Mouse (Mus musculus): ENCODE data around the gene Ckm. TPM values are rescaled to one million over a fixed set of nuclear protein-coding genes. Genes with fewer than 3 reads are reported as not detected.

Ckm gene
- polyA plus RNA-seq, 1 experiment from 2014 or later = 42.1 TPM

GRCm38 (mm10) chr7:19426888-19427287, 22.3 kb downstream of the Ckm start:
- no peaks in the 10 kb centered on the region for H3K27me3 ChIP-seq (ENCODE audit: control insufficient read depth, insufficient read depth, low read length)
- no peaks in the 10 kb centered on the region for H3K4me1 ChIP-seq (replicated peaks; ENCODE audit: control insufficient read depth, insufficient read depth)
- ATAC-seq (ENCODE audit: low FRiP score, low TSS enrichment) (no peak), DNase-seq (ENCODE audit: low spot score) (no peak)
- H3K4me2 ChIP-seq (replicated peaks; ENCODE audit: low read depth) = no peak overlapping the region
- H3K36me3 ChIP-seq (ENCODE audit: control insufficient read depth, insufficient read depth, low read length) = peaks cover 40% of the 10 kb centered on the region
- H3K27ac ChIP-seq (replicated peaks) = no peak overlapping the region
- TF ChIP-seq CTCF (IDR thresholded peaks at IDR 0.05; ENCODE audit: low read depth) = no peak
- no peak for TF ChIP-seq EP300 (optimal IDR thresholded peaks at IDR 0.05)
- H3K4me3 ChIP-seq (ENCODE audit: low read depth, low read length) = no peak overlapping the region
- 94% methylated on average over 6 of the region's 6 CpGs for WGBS
- H3K9me3 ChIP-seq (ENCODE audit: control insufficient read depth, low read length) = no peaks in the 10 kb centered on the region
- H3K9ac ChIP-seq (ENCODE audit: low read length) = no peak overlapping the region

DNA sequence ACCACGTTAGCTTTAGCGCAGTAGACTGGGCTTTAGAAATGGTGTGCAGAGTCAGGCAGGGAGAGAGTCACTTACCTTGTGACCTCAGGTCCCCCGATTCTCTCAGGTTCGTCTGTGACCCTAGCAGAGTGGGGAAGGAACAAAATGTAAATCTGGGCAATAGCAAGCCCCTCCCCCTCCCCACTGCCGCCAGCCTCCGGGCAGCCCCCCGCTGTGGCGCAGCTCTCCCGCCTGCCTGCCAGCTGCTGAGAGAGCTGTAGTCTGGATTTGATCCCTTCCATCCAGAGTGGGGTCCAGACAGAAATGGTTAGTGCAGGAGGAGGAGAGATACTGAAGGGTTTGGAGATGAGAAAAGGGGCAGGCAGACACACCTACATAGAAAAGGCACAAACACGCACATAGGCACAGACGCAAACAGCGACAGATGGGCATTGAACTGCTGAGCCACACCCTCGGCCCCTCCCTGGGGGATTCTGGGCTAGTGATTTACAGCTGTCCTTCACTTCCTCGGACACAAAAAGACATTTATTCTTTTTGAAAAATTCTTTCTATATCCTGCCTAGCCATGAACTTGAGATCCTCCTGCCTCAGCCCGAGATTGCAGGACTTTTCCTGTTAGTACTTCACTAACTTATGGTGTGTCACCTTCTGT, 23.5 kb downstream of the Ckm start:
- WGBS = 80% methylated on average over 15 of the region's 15 CpGs
- no peaks in the 10 kb centered on the region for H3K27me3 ChIP-seq (ENCODE audit: control insufficient read depth, insufficient read depth, low read length)
- no peak overlapping the region for H3K4me2 ChIP-seq (replicated peaks; ENCODE audit: low read depth)
- peaks cover 51% of the 10 kb centered on the region for H3K36me3 ChIP-seq (ENCODE audit: control insufficient read depth, insufficient read depth, low read length)
- no peak overlapping the region for H3K4me3 ChIP-seq (ENCODE audit: low read depth, low read length)
- no peaks in the 10 kb centered on the region for H3K4me1 ChIP-seq (replicated peaks; ENCODE audit: control insufficient read depth, insufficient read depth)
- no peak for DNase-seq (ENCODE audit: low spot score)
- H3K9ac ChIP-seq (ENCODE audit: low read length) = no peak overlapping the region
- no peak for TF ChIP-seq EP300 (optimal IDR thresholded peaks at IDR 0.05)
- TF ChIP-seq CTCF (IDR thresholded peaks at IDR 0.05; ENCODE audit: low read depth) = no peak
- H3K9me3 ChIP-seq (ENCODE audit: control insufficient read depth, low read length) = no peaks in the 10 kb centered on the region
- no peak overlapping the region for H3K27ac ChIP-seq (replicated peaks)
- ATAC-seq (ENCODE audit: low FRiP score, low TSS enrichment) = no peak

DNA sequence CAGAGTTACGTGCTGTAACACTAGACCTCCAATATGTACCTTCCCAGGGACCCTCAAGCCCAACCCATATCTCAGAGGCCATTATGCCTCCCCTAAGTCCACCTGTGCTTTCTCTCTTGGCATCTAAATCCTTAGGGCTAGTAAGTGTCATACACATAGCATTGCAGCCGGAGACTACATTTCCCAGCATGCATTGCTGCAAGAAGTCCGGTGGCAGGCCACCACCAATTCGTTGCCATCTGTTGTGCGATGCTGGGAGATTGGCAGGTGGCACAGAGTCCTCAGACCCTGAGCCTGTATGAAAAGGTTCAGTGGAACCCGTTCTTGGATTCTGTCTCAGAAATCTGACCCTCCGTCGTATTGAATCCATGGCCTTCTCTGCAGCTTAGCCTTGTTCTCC, 25.1 kb downstream of the Ckm start:
- H3K9me3 ChIP-seq (ENCODE audit: control insufficient read depth, low read length) = no peaks in the 10 kb centered on the region
- H3K4me3 ChIP-seq (ENCODE audit: low read depth, low read length) = no peak overlapping the region
- no peak overlapping the region for H3K27ac ChIP-seq (replicated peaks)
- H3K4me1 ChIP-seq (replicated peaks; ENCODE audit: control insufficient read depth, insufficient read depth) = no peaks in the 10 kb centered on the region
- 82% methylated on average over 8 of the region's 8 CpGs for WGBS
- H3K27me3 ChIP-seq (ENCODE audit: control insufficient read depth, insufficient read depth, low read length) = no peaks in the 10 kb centered on the region
- H3K36me3 ChIP-seq (ENCODE audit: control insufficient read depth, insufficient read depth, low read length) = peaks cover 66% of the 10 kb centered on the region
- TF ChIP-seq EP300 (optimal IDR thresholded peaks at IDR 0.05) (no peak), CTCF (IDR thresholded peaks at IDR 0.05; ENCODE audit: low read depth) (no peak)
- H3K9ac ChIP-seq (ENCODE audit: low read length) = no peak overlapping the region
- ATAC-seq (ENCODE audit: low FRiP score, low TSS enrichment) (no peak), DNase-seq (ENCODE audit: low spot score) (no peak)
- H3K4me2 ChIP-seq (replicated peaks; ENCODE audit: low read depth) = no peak overlapping the region

DNA sequence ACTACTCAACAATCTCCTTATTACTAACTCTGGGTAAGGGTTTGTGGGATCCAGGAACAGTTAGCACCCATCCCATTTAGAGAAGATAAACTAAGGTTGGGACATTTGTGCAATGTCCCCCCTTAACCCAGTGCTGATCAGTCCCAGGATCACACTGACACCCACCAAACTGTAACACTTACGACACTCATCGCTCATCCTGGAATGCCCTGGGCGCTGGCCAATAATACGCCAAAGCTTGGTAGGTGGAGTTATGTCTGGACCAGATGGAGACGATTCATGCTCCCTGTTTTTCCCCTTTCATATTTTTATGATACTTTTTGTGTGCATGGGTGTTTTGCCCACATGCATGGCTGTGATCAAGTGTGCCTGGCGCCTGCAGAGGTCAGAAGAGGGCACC, 25.8 kb downstream of the Ckm start:
- no peak for DNase-seq (ENCODE audit: low spot score)

DNA sequence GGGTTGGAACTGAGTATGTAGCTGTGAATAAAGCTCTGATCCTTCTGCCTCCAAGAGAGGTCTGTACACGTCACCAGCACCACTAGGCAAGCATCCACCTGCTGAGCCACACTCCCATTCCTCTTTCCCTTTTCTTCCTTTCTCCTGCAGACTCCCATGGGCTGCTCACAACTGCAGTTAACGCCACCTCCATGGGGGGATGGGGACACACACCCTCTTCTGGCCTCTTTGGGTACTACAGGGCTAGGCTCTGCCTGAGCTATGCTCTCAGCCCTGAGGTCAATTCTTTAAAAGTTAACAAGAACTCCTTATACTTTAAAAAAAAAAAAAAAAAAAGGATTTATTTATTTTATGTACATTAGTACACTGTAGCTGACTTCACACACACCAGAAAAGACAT, 27.9 kb downstream of the Ckm start:
- TF ChIP-seq CTCF (IDR thresholded peaks at IDR 0.05; ENCODE audit: low read depth) (peak; percentile 43), EP300 (optimal IDR thresholded peaks at IDR 0.05) (no peak)
- no peak overlapping the region for H3K4me2 ChIP-seq (replicated peaks; ENCODE audit: low read depth)
- H3K4me1 ChIP-seq (replicated peaks; ENCODE audit: control insufficient read depth, insufficient read depth) = no peaks in the 10 kb centered on the region
- no peaks in the 10 kb centered on the region for H3K9me3 ChIP-seq (ENCODE audit: control insufficient read depth, low read length)
- H3K36me3 ChIP-seq (ENCODE audit: control insufficient read depth, insufficient read depth, low read length) = peaks cover 57% of the 10 kb centered on the region
- DNase-seq (ENCODE audit: low spot score) = no peak
- no peak overlapping the region for H3K27ac ChIP-seq (replicated peaks)
- 93% methylated on average over 2 of the region's 2 CpGs for WGBS
- no peak for ATAC-seq (ENCODE audit: low FRiP score, low TSS enrichment)
- H3K9ac ChIP-seq (ENCODE audit: low read length) = no peak overlapping the region
- H3K4me3 ChIP-seq (ENCODE audit: low read depth, low read length) = no peak overlapping the region
- H3K27me3 ChIP-seq (ENCODE audit: control insufficient read depth, insufficient read depth, low read length) = no peaks in the 10 kb centered on the region

More for the DNA sequence above, 25.8 kb downstream of the Ckm start:
- Histone ChIP-seq H3K4me1 (replicated peaks; ENCODE audit: control insufficient read depth, insufficient read depth) (no peaks in the 10 kb centered on the region), H3K27me3 (ENCODE audit: control insufficient read depth, insufficient read depth, low read length) (no peaks in the 10 kb centered on the region), H3K36me3 (ENCODE audit: control insufficient read depth, insufficient read depth, low read length) (peaks cover 66% of the 10 kb centered on the region), H3K9me3 (ENCODE audit: control insufficient read depth, low read length) (no peaks in the 10 kb centered on the region), H3K27ac (replicated peaks) (no peak overlapping the region), H3K4me2 (replicated peaks; ENCODE audit: low read depth) (no peak overlapping the region), H3K9ac (ENCODE audit: low read length) (no peak overlapping the region), H3K4me3 (ENCODE audit: low read depth, low read length) (no peak overlapping the region)
- TF ChIP-seq EP300 (optimal IDR thresholded peaks at IDR 0.05) (no peak), CTCF (IDR thresholded peaks at IDR 0.05; ENCODE audit: low read depth) (no peak)
- WGBS = 85% methylated on average over 6 of the region's 6 CpGs
- no peak for ATAC-seq (ENCODE audit: low FRiP score, low TSS enrichment)

DNA sequence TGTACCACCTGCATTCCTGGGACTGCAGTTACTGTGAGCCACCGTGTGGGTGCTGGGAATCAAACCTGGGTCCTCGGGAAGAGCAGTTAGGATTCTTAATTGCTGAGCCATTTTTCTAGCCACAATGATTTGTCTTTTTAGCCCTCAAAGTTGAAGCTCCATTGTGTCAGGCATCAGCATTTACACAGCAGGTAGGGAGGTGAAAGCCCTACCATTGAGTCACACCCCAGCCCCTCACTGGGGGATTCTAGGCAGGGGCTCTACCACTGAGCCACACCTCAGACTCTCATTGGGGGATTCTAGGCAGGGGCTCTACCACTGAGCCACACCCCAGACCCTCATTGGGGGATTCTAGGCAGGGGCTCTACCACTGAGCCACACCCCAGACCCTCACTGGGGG, 31.7 kb downstream of the Ckm start:
- ATAC-seq (ENCODE audit: low FRiP score, low TSS enrichment) (no peak), DNase-seq (ENCODE audit: low spot score) (no peak)
- Histone ChIP-seq H3K4me3 (ENCODE audit: low read depth, low read length) (no peak overlapping the region), H3K4me2 (replicated peaks; ENCODE audit: low read depth) (no peak overlapping the region), H3K27me3 (ENCODE audit: control insufficient read depth, insufficient read depth, low read length) (no peaks in the 10 kb centered on the region), H3K9ac (ENCODE audit: low read length) (no peak overlapping the region), H3K36me3 (ENCODE audit: control insufficient read depth, insufficient read depth, low read length) (peaks cover 43% of the 10 kb centered on the region), H3K9me3 (ENCODE audit: control insufficient read depth, low read length) (no peaks in the 10 kb centered on the region), H3K4me1 (replicated peaks; ENCODE audit: control insufficient read depth, insufficient read depth) (no peaks in the 10 kb centered on the region), H3K27ac (replicated peaks) (no peak overlapping the region)
- WGBS = 98% methylated on average over 2 of the region's 2 CpGs
- TF ChIP-seq EP300 (optimal IDR thresholded peaks at IDR 0.05) (no peak), CTCF (IDR thresholded peaks at IDR 0.05; ENCODE audit: low read depth) (no peak)

Data from stomach, postnatal 0 days (tissue).